Mouse (Mus musculus): ENCODE results near the gene Grb14. TPM values are rescaled to one million over a fixed set of nuclear protein-coding genes. Genes with fewer than 3 reads are reported as not detected.

Grb14 gene
- polyA plus RNA-seq, 1 experiment from 2014 or later = 8.6 TPM

DNA sequence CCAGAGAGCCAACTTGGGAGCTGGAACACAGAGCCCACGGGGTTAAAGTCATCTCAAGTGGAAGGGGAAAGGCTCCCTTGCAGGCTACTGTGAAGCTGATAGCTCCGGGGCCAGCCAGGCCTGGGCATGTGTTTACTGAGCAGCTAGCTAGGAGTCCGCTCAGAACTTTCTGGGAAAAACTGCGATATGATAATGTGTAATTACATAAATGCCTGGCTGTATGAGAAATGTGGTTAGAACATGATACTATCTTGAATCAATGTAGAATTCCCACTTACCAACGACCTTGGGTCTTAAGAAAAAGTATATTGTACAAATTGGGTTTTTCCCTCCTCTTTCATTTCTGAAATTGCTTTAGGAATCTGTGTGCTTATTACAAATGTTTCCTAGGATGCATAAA lies 53.0 kb downstream of the Grb14 start:
- no peak for ATAC-seq (ENCODE audit: low FRiP score, low read depth)

DNA sequence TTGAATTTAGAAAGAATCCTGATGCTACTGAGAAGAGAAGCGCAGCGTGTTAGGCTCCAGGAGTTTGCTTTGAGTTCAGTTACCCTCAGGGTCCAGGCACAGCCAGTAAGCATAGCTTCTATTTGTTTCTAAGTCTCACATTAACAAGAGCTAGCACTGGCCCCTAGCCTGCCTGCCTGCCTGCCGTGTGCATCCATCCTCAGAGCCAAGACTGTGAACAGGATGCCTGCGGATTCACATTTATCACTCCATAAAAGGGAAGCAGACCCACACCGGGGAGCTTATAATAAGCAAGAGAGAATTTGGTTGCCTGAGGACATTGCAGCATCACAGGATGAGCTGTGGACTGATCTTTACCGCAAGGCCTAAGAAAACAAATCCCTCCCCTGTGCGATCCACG lies 53.8 kb downstream of the Grb14 start:
- H3K27me3 ChIP-seq = no peaks in the 10 kb centered on the region
- H3K9me3 ChIP-seq = no peaks in the 10 kb centered on the region
- no peak overlapping the region for H3K4me2 ChIP-seq (replicated peaks)
- no peak for ATAC-seq (ENCODE audit: low FRiP score, low read depth)
- H3K27ac ChIP-seq = no peak overlapping the region
- no peaks in the 10 kb centered on the region for H3K36me3 ChIP-seq
- peaks cover 8% of the 10 kb centered on the region; the same call in 1 of the 2 replicates for H3K4me1 ChIP-seq
- 42% methylated on average over 8 of the region's 8 CpGs for WGBS
- H3K4me3 ChIP-seq = no peak overlapping the region
- no peak overlapping the region for H3K9ac ChIP-seq

More for the DNA sequence above, 53.0 kb downstream of the Grb14 start:
- Histone ChIP-seq H3K9me3 (no peaks in the 10 kb centered on the region), H3K27me3 (no peaks in the 10 kb centered on the region), H3K4me3 (no peak overlapping the region), H3K27ac (no peak overlapping the region), H3K4me2 (replicated peaks) (no peak overlapping the region), H3K9ac (no peak overlapping the region), H3K4me1 (peaks cover 8% of the 10 kb centered on the region; the same call in 1 of the 2 replicates), H3K36me3 (no peaks in the 10 kb centered on the region)
- 52% methylated on average over 5 of the region's 5 CpGs for WGBS

DNA sequence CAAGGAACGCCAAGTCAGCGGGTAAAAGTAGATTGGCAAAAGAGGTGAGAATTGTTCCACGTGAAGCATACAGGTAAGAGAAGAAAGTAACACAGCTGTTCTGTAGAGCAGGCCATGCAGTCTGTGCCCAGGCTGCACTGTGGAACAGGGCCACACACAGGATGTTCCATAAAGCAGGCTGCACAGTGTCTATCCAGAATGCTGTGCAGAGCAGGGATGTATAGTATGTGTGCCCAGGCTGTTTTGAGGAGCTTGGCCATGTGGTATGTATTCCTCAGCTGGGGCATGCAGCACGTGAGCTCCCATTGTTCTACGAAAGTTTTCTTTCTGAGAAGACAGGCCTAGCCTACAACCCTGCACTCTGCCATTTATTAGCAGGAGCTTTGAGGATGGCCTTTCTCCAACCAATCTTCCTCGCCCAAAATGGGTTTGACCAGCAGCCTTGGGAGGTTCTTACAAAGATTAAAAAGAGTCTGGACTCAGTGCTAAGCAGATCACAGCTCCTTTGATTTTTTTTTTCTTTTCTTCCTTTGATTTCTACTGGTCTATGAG lies 57.8 kb downstream of the Grb14 start:
- Histone ChIP-seq H3K27me3 (no peaks in the 10 kb centered on the region), H3K36me3 (no peaks in the 10 kb centered on the region), H3K4me1 (no peaks in the 10 kb centered on the region), H3K4me2 (replicated peaks) (no peak overlapping the region), H3K9me3 (no peaks in the 10 kb centered on the region), H3K9ac (no peak overlapping the region), H3K4me3 (no peak overlapping the region), H3K27ac (no peak overlapping the region)
- ATAC-seq (ENCODE audit: low FRiP score, low read depth) = no peak
- WGBS = 86% methylated on average over 6 of the region's 6 CpGs

DNA sequence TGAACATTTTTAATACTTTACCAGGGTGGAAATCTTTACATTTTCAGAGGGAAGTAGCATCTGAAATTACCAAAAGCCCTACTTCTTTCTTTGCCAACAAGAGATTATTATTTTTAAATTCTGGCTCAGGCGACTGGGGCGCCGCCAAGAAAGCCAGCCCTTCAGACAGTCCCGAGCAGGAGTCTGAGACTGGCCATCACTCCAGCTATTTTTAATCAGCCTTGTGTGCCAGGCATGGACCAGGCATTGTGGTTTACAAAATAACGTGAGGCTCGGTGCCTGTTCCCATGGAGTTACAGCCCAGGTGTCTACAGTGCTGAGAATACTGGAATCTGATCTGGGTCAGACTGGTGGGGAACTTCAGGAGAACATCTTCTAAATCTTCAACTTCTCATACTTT lies 58.5 kb downstream of the Grb14 start:
- Histone ChIP-seq H3K27me3 (no peaks in the 10 kb centered on the region), H3K4me2 (replicated peaks) (no peak overlapping the region), H3K9ac (no peak overlapping the region), H3K4me1 (no peaks in the 10 kb centered on the region), H3K27ac (no peak overlapping the region), H3K36me3 (no peaks in the 10 kb centered on the region), H3K4me3 (no peak overlapping the region), H3K9me3 (no peaks in the 10 kb centered on the region)
- ATAC-seq (ENCODE audit: low FRiP score, low read depth) = no peak
- WGBS = 75% methylated on average over 6 of the region's 6 CpGs

DNA sequence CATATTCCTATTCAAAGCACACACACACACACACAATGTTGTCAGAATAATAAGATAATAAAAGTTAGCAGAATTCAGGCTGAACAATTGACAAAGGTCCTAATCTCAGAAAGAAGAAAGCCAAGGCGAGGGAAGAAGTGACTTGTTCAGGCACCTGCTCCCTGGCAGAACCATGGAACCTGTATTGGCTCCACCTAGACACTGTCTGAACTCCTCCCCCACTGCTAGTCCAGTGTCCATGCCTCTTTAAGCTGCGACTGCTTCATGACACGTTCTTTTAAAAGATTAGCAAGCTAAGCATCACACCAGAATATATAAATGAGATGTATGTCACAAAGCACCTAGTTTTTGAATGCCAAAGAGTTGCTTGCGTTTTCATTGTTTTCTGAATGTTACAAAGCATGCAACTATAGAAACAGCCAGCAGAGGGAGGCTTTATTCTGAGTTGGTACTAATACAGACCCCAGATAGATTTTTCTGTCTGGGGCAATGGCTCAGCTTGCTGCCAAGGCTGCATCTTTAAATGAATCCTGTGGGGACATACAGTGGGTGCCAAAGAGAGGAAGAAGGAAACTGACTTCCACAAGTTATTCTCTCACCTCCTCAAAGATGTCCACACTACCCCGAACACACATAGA lies 59.4 kb downstream of the Grb14 start:
- Histone ChIP-seq H3K4me2 (replicated peaks) (no peak overlapping the region), H3K27ac (no peak overlapping the region), H3K4me1 (no peaks in the 10 kb centered on the region), H3K27me3 (no peaks in the 10 kb centered on the region), H3K9ac (no peak overlapping the region), H3K9me3 (no peaks in the 10 kb centered on the region), H3K4me3 (no peak overlapping the region), H3K36me3 (no peaks in the 10 kb centered on the region)
- ATAC-seq (ENCODE audit: low FRiP score, low read depth) = 0 out of 2 replicates have a peak, but pooled peaks have one; percentile 40
- WGBS = 35% methylated on average over 5 of the region's 5 CpGs

DNA sequence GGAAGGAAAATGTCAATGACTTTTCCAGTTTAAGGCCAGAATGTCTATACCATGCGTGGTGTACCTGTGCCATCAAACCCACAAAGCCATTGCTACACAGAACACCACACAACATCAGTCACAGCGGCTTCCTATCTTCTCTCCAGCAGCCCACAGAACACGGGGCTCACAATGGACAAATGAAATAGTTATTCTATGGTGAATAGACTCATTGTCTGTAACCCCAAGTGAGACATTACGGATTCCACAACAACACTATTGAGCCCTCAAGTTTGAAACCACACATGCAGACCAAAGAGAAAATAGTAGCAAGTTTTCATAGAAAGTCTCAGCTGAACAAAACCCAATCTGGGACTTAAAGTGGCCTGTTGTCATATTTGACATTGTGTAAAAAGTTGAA lies 62.6 kb downstream of the Grb14 start:
- no peak overlapping the region for H3K27ac ChIP-seq
- ATAC-seq (ENCODE audit: low FRiP score, low read depth) = no peak
- H3K4me1 ChIP-seq = no peaks in the 10 kb centered on the region
- no peak overlapping the region for H3K4me2 ChIP-seq (replicated peaks)
- no peaks in the 10 kb centered on the region for H3K9me3 ChIP-seq
- 78% methylated on average over 4 of the region's 4 CpGs for WGBS
- H3K27me3 ChIP-seq = no peaks in the 10 kb centered on the region
- H3K4me3 ChIP-seq = no peak overlapping the region
- H3K9ac ChIP-seq = no peak overlapping the region
- no peaks in the 10 kb centered on the region for H3K36me3 ChIP-seq

DNA sequence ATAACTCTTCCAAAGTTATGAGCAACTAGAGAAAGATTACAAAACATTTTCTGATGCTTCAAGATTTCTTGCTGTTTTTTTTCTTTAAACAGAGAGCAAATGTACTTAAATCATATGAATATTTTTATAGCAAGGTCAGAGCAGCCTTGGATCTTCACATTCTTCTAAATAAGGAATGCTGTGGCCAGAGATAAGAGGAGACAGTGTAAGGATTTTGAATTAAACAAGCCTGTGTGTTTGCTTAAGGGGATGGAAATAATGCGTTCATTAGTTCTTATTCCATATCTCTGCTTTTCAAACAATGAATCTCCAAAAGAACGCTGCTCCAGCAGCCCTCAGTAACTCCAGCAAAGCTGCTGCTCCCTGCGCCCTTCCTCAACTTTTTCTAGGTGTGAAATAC lies 63.4 kb downstream of the Grb14 start:
- ATAC-seq (ENCODE audit: low FRiP score, low read depth) = no peak
- no peaks in the 10 kb centered on the region for H3K9me3 ChIP-seq
- H3K36me3 ChIP-seq = no peaks in the 10 kb centered on the region
- WGBS = 92% methylated on average over 3 of the region's 3 CpGs
- no peak overlapping the region for H3K4me2 ChIP-seq (replicated peaks)
- no peak overlapping the region for H3K9ac ChIP-seq
- no peak overlapping the region for H3K4me3 ChIP-seq
- H3K4me1 ChIP-seq = no peaks in the 10 kb centered on the region
- no peak overlapping the region for H3K27ac ChIP-seq
- no peaks in the 10 kb centered on the region for H3K27me3 ChIP-seq

DNA sequence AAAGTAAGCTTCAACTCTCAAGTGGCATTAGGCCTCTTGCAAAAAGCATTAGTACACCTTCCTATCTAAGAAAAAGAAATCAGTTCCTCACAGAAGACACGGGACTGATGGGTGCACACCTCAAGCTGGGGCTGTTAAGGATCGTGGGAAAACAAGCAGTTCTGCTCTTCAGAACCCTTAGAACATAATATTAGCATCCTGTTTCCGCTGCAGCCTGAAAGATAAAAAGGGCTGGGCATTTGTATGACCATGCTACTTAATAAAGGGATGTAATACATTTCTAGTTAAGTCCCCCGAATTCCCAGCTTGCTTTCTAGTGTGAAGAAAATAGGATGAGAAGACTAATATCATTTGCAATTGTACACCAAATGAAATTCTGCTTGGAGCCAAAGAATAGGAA lies 65.1 kb downstream of the Grb14 start:
- Histone ChIP-seq H3K4me3 (no peak overlapping the region), H3K36me3 (no peaks in the 10 kb centered on the region), H3K27me3 (no peaks in the 10 kb centered on the region), H3K9ac (no peak overlapping the region), H3K4me2 (replicated peaks) (no peak overlapping the region), H3K27ac (no peak overlapping the region), H3K9me3 (no peaks in the 10 kb centered on the region), H3K4me1 (no peaks in the 10 kb centered on the region)
- no peak for ATAC-seq (ENCODE audit: low FRiP score, low read depth)
- 71% methylated on average over 4 of the region's 4 CpGs for WGBS

DNA sequence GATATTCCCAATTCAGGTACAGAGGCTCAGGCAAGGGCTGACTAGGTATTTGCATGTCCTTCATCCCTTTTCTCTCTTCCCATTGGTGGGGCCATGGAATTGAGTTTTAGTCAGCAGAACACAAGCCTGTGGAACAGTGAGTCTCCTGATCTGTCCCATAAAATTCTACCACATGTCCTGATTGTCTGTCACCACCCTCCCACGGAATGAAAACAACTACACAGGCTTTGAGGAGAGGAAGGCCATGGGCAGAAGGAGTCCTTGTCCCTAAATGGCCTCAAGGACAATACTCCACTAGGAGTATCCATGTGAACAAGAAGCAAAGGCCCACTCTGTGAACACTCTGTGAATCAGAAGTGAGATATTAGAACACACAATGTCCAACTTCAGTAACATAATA lies 69.3 kb downstream of the Grb14 start:
- no peak for ATAC-seq (ENCODE audit: low FRiP score, low read depth)
- H3K4me3 ChIP-seq = no peak overlapping the region
- H3K27me3 ChIP-seq = no peaks in the 10 kb centered on the region
- no peak overlapping the region for H3K4me2 ChIP-seq (replicated peaks)
- H3K36me3 ChIP-seq = no peaks in the 10 kb centered on the region
- H3K9ac ChIP-seq = no peak overlapping the region
- no peaks in the 10 kb centered on the region for H3K9me3 ChIP-seq
- WGBS = 53% methylated on average over 1 of the region's 1 CpGs
- H3K27ac ChIP-seq = no peak overlapping the region
- no peaks in the 10 kb centered on the region for H3K4me1 ChIP-seq

DNA sequence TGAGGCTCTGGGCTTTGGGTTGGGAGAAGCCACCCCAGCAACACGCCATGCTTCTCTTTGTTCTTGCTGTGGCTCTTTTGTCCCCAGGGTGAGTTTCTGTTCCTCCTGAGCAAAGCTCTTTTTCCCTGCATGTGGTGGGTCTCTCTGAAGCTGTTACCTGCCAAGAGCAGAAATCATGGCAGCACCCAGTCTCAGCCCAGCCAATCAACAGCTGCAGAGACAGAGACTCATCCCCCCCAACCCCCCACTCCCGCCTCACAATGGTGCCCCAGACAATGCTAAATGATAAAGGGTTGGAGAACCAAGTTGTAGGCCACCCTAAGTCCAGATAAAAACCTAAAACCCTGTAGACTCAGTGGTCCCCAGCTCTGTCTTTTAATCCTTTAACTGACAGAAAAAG lies 75.6 kb downstream of the Grb14 start:
- no peaks in the 10 kb centered on the region for H3K36me3 ChIP-seq
- no peaks in the 10 kb centered on the region for H3K4me1 ChIP-seq
- no peaks in the 10 kb centered on the region for H3K9me3 ChIP-seq
- H3K4me3 ChIP-seq = no peak overlapping the region
- H3K27me3 ChIP-seq = no peaks in the 10 kb centered on the region
- H3K9ac ChIP-seq = no peak overlapping the region
- no peak overlapping the region for H3K27ac ChIP-seq
- 46% methylated on average over 2 of the region's 2 CpGs for WGBS
- no peak overlapping the region for H3K4me2 ChIP-seq (replicated peaks)
- ATAC-seq (ENCODE audit: low FRiP score, low read depth) = no peak

DNA sequence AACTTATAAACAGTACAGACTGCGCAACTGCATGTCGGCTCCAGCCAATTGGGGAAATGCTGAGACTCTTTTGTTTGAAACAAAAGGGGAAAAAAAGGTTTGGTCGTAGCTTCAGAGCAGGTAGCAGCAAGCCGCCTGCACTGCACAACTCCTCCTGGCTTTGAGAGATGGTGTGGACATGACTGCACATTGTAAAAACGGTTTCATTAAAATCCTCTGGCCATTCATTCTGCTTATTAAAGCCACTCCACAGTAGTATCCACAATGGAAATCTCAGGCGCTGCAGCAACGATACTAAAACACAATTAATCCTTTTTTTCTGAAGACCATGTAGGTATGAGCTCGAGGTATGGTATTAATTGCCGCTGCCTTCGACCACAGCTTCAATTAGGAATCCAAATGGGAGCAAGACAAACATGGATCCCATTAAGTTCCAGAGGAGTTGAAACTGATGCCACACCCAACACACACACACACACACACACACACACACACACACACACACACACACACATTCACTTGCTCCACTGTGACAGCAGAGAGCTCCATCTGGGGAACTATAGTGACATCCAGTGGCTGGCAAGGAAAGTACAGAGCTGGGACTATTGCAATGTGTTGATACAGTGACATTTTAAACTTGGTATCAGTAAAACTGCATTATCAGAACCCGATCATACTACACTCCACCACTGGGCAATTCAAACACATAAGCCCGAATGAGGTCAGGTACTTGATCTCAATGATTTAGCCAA lies 76.2 kb downstream of the Grb14 start:
- H3K9me3 ChIP-seq = no peaks in the 10 kb centered on the region
- H3K4me1 ChIP-seq = no peaks in the 10 kb centered on the region
- peak; percentile 71 for ATAC-seq (ENCODE audit: low FRiP score, low read depth)
- peak overlapping the region; percentile 45 for H3K4me2 ChIP-seq (replicated peaks)
- 46% methylated on average over 12 of the region's 12 CpGs for WGBS
- H3K27me3 ChIP-seq = no peaks in the 10 kb centered on the region
- no peaks in the 10 kb centered on the region for H3K36me3 ChIP-seq
- H3K27ac ChIP-seq = no peak overlapping the region
- no peak overlapping the region for H3K4me3 ChIP-seq
- no peak overlapping the region for H3K9ac ChIP-seq

DNA sequence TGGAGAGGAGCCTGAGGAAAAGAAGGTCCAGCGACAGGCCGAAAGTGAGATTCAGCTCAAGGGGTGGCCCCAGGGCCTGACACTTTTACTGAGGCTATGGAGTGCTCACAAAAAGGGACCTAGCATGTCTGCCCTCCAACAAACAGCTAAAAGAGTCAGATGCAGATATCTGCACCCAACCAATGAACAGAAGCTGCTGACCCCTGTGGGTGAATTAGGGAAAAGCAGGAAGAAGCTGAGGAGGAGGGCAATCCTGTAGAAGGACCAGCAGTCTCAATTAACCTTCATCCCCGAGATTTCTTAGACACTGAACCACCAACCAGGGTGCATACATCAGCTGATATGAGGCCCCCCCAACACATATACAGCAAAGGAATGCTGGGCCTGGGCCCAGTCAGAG lies 77.3 kb downstream of the Grb14 start:
- no peaks in the 10 kb centered on the region for H3K36me3 ChIP-seq
- ATAC-seq (ENCODE audit: low FRiP score, low read depth) = no peak
- H3K27me3 ChIP-seq = no peaks in the 10 kb centered on the region
- WGBS = 75% methylated on average over 3 of the region's 3 CpGs
- no peaks in the 10 kb centered on the region for H3K9me3 ChIP-seq
- H3K9ac ChIP-seq = no peak overlapping the region
- no peaks in the 10 kb centered on the region for H3K4me1 ChIP-seq
- H3K4me3 ChIP-seq = no peak overlapping the region
- H3K27ac ChIP-seq = no peak overlapping the region
- no peak overlapping the region for H3K4me2 ChIP-seq (replicated peaks)

Data from limb, embryonic 13.5 days (tissue).